Mouse (Mus musculus) liver, postnatal 0 days (tissue): ENCODE data around the gene Gm10974. TPM values are rescaled to one million over a fixed set of nuclear protein-coding genes. Genes with fewer than 3 reads are reported as not detected.
A peak's percentile ranks its signal among the peaks of the same experiment; 100 is the strongest.

Source experiments
- ATAC-seq: fragments of 200-750 bp; cut with Nextera tagmentation; 2 replicates; pipeline ENCODE4 v1.8.0; 2017; ENCODE audit warnings: mild to moderate bottlenecking, moderate library complexity
- DNase-seq: peaks from one replicate; pipeline ENCODE4 v3.0.0-alpha.2; 2016
- H3K27ac ChIP-seq: fragments of 300-500 bp; sonication (generic); 2 replicates; pipeline ENCODE4 v1.5.1; 2014; ENCODE audit warnings: antibody characterized with exemption, moderate library complexity, mild to moderate bottlenecking, low read depth
- H3K27me3 ChIP-seq: fragments of 300-500 bp; sonication (generic); 2 replicates; pipeline ENCODE4 v1.6.1; 2014; ENCODE audit warnings: low read length, control low read depth, mixed read lengths; ENCODE audit not compliant: insufficient read depth
- H3K36me3 ChIP-seq: fragments of 300-500 bp; sonication (generic); replicated peaks from 2 replicates; pipeline ENCODE4 v1.6.1; 2014; ENCODE audit warnings: mild to moderate bottlenecking, control low read depth, low read length, moderate library complexity, mixed read lengths; ENCODE audit not compliant: insufficient read depth
- H3K4me1 ChIP-seq: fragments of 300-500 bp; sonication (generic); 2 replicates; pipeline ENCODE4 v1.6.1; 2014; ENCODE audit warnings: antibody characterized with exemption, mild to moderate bottlenecking, control low read depth; ENCODE audit not compliant: insufficient read depth
- H3K4me2 ChIP-seq: fragments of 300-500 bp; sonication (generic); 2 replicates; pipeline ENCODE4 v1.6.1; 2014; ENCODE audit warnings: low read depth, mild to moderate bottlenecking, low read length, moderate library complexity, mixed read lengths
- H3K4me3 ChIP-seq: fragments of 300-500 bp; sonication (generic); 2 replicates; pipeline ENCODE4 v1.5.1; 2014; ENCODE audit warnings: low read depth, low read length
- H3K9ac ChIP-seq: fragments of 300-500 bp; sonication (generic); replicated peaks from 2 replicates; pipeline ENCODE4 v1.6.1; 2014; ENCODE audit warnings: mild to moderate bottlenecking, moderate library complexity
- H3K9me3 ChIP-seq: fragments of 300-500 bp; sonication (generic); 2 replicates; pipeline ENCODE4 v1.6.1; 2016; ENCODE audit warnings: mild to moderate bottlenecking, control low read depth, low read length, mixed read lengths
- CTCF ChIP-seq: sonication (generic); IDR thresholded peaks from 2 replicates; pipeline ENCODE4 v1.5.1; 2016; ENCODE audit warnings: antibody characterized with exemption, low read depth
- EP300 ChIP-seq: IDR thresholded peaks from 2 replicates; pipeline ENCODE4 v1.6.1; 2016; ENCODE audit warnings: antibody characterized with exemption, low read depth, mild to moderate bottlenecking
- WGBS: fragments of 180-500 bp; shearing (Covaris S2); extraction: QIAGEN DNeasy Blood & Tissue Kit; methylation state at CpG from one replicate; pipeline ENCODE4 v1.1.7; 2014; ENCODE audit not compliant: insufficient replicate concordance; 5-methylcytosine and 5-hydroxymethylcytosine counted together
- polyA plus RNA-seq: library from polyadenylated mRNA; unstranded; fragments of >200 nt; fragmentation: Nextera tagmentation; extraction: Ambion mirVana; gene quantifications from 2 replicates; pipeline ENCODE4 v1.2.1, GENCODE M21; 2015

The Gm10974 gene
- polyA plus RNA-seq, 1 experiment from 2014 or later = not detected

- no peak overlapping the region for H3K27ac ChIP-seq
- no peaks in the 10 kb centered on the region for H3K27me3 ChIP-seq
- no peak for TF ChIP-seq CTCF
- no peak for TF ChIP-seq EP300
- DNase-seq (no peak), ATAC-seq (no peak)
- H3K9me3 ChIP-seq = no peaks in the 10 kb centered on the region
- no peak overlapping the region for H3K4me2 ChIP-seq
- peaks cover 8% of the 10 kb centered on the region; the same call in 1 of the 2 replicates for H3K36me3 ChIP-seq
- H3K4me3 ChIP-seq = no peak overlapping the region
- no peaks in the 10 kb centered on the region for H3K4me1 ChIP-seq
- WGBS = 86% methylated on average over 9 of the region's 9 CpGs
- no peak overlapping the region for H3K9ac ChIP-seq
Observed at GRCm38 (mm10) chr7:66330610-66331009, 35.1 kb upstream of the Gm10974 start.

- WGBS = 87% methylated on average over 8 of the region's 8 CpGs
- Histone ChIP-seq H3K27ac (no peak overlapping the region), H3K4me3 (no peak overlapping the region), H3K9me3 (no peaks in the 10 kb centered on the region), H3K36me3 (peaks cover 8% of the 10 kb centered on the region; the same call in 1 of the 2 replicates), H3K4me2 (no peak overlapping the region), H3K27me3 (no peaks in the 10 kb centered on the region), H3K4me1 (no peaks in the 10 kb centered on the region), H3K9ac (no peak overlapping the region)
- no peak for TF ChIP-seq EP300
- TF ChIP-seq CTCF = no peak
- no peak for ATAC-seq
- no peak for DNase-seq
Observed at GRCm38 (mm10) chr7:66332340-66332739, 33.4 kb upstream of the Gm10974 start.

- Histone ChIP-seq H3K9me3 (no peaks in the 10 kb centered on the region), H3K4me1 (no peaks in the 10 kb centered on the region), H3K27ac (no peak overlapping the region), H3K9ac (no peak overlapping the region), H3K36me3 (peaks cover 8% of the 10 kb centered on the region; the same call in 1 of the 2 replicates), H3K4me2 (no peak overlapping the region), H3K4me3 (no peak overlapping the region), H3K27me3 (no peaks in the 10 kb centered on the region)
- peak; percentile 45; the same call in 1 of the 2 replicates for ATAC-seq
- TF ChIP-seq CTCF (no peak), EP300 (no peak)
- WGBS = 90% methylated on average over 4 of the region's 4 CpGs
- DNase-seq = peak; percentile 59
Observed at GRCm38 (mm10) chr7:66333906-66334500, 31.7 kb upstream of the Gm10974 start.

- WGBS = 79% methylated on average over 2 of the region's 2 CpGs
- ATAC-seq = no peak
Observed at GRCm38 (mm10) chr7:66336955-66337354, 28.8 kb upstream of the Gm10974 start.

GRCm38 (mm10) chr7:66339625-66340024, 26.1 kb upstream of the Gm10974 start:
- Histone ChIP-seq H3K27ac (0 out of 2 replicates have a peak overlapping the region, but pooled peaks have one; percentile 12), H3K4me1 (peaks cover 2% of the 10 kb centered on the region; the same call in 1 of the 2 replicates), H3K9ac (no peak overlapping the region), H3K27me3 (no peaks in the 10 kb centered on the region), H3K4me3 (no peak overlapping the region), H3K4me2 (no peak overlapping the region), H3K9me3 (no peaks in the 10 kb centered on the region), H3K36me3 (no peaks in the 10 kb centered on the region)
- peak; percentile 33; the same call in 1 of the 2 replicates for ATAC-seq
- DNase-seq = peak; percentile 10
- TF ChIP-seq EP300 (peak; percentile 39; the same call in 1 of the 2 replicates), CTCF (no peak)
- WGBS = 36% methylated on average over 5 of the region's 5 CpGs

More at GRCm38 (mm10) chr7:66336955-66337354, 28.8 kb upstream of the Gm10974 start:
- no peak overlapping the region for H3K9ac ChIP-seq
- no peak overlapping the region for H3K4me2 ChIP-seq
- peaks cover 3% of the 10 kb centered on the region; the same call in 1 of the 2 replicates for H3K36me3 ChIP-seq
- no peak overlapping the region for H3K27ac ChIP-seq
- H3K4me1 ChIP-seq = no peaks in the 10 kb centered on the region
- H3K9me3 ChIP-seq = no peaks in the 10 kb centered on the region
- DNase-seq = no peak
- TF ChIP-seq EP300 (no peak), CTCF (no peak)
- no peaks in the 10 kb centered on the region for H3K27me3 ChIP-seq
- H3K4me3 ChIP-seq = no peak overlapping the region

GRCm38 (mm10) chr7:66340044-66340443, 25.7 kb upstream of the Gm10974 start:
- no peak overlapping the region for H3K9ac ChIP-seq
- 0 out of 2 replicates have a peak overlapping the region, but pooled peaks have one; percentile 12 for H3K27ac ChIP-seq
- H3K9me3 ChIP-seq = no peaks in the 10 kb centered on the region
- TF ChIP-seq CTCF = no peak
- TF ChIP-seq EP300 = no peak
- DNase-seq = peak; percentile 9
- H3K4me2 ChIP-seq = no peak overlapping the region
- 62% methylated on average over 3 of the region's 3 CpGs for WGBS
- no peak overlapping the region for H3K4me3 ChIP-seq
- 0 out of 2 replicates have a peak, but pooled peaks have one; percentile 3 for ATAC-seq
- H3K36me3 ChIP-seq = no peaks in the 10 kb centered on the region
- peaks cover 2% of the 10 kb centered on the region; the same call in 1 of the 2 replicates for H3K4me1 ChIP-seq
- no peaks in the 10 kb centered on the region for H3K27me3 ChIP-seq
